Mouse (Mus musculus) heart, embryonic 13.5 days (tissue): ENCODE results near the gene Slc32a1. TPM values are rescaled to one million over a fixed set of nuclear protein-coding genes. Genes with fewer than 3 reads are reported as not detected.

Source experiments
- ATAC-seq: fragments of 200-750 bp; cut with Nextera tagmentation; 2 replicates; pipeline ENCODE4 v1.8.0; 2017; ENCODE audit warnings: moderate TSS enrichment; ENCODE audit not compliant: insufficient number of reproducible peaks, low FRiP score, low TSS enrichment; ENCODE audit errors: extremely low read depth
- H3K27ac ChIP-seq: fragments of 300-500 bp; sonication (generic); replicated peaks from 2 replicates; pipeline ENCODE4 v1.5.1; 2015; ENCODE audit warnings: moderate library complexity, mild to moderate bottlenecking, inconsistent platforms
- H3K27me3 ChIP-seq: fragments of 300-500 bp; sonication (generic); replicated peaks from 2 replicates; pipeline ENCODE4 v1.6.1; 2015; ENCODE audit warnings: mild to moderate bottlenecking, inconsistent platforms
- H3K36me3 ChIP-seq: fragments of 300-500 bp; sonication (generic); 2 replicates; pipeline ENCODE4 v1.6.1; 2015; ENCODE audit warnings: mild to moderate bottlenecking, inconsistent platforms
- H3K4me1 ChIP-seq: fragments of 300-500 bp; sonication (generic); 2 replicates; pipeline ENCODE4 v1.6.1; 2015; ENCODE audit warnings: inconsistent platforms
- H3K4me2 ChIP-seq: fragments of 300-500 bp; sonication (generic); 2 replicates; pipeline ENCODE4 v1.6.1; 2015; ENCODE audit warnings: inconsistent platforms, mild to moderate bottlenecking, moderate library complexity
- H3K4me3 ChIP-seq: fragments of 300-500 bp; sonication (generic); 2 replicates; pipeline ENCODE4 v1.5.1; 2015; ENCODE audit warnings: moderate library complexity, mild to moderate bottlenecking, inconsistent platforms
- H3K9ac ChIP-seq: fragments of 300-500 bp; sonication (generic); 2 replicates; pipeline ENCODE4 v1.6.1; 2015; ENCODE audit warnings: inconsistent platforms, mild to moderate bottlenecking, moderate library complexity
- H3K9me3 ChIP-seq: fragments of 300-500 bp; sonication (generic); 2 replicates; pipeline ENCODE4 v1.6.1; 2016; ENCODE audit warnings: inconsistent platforms
- whole genome bisulfite sequencing: fragments of 180-500 bp; shearing (Covaris S2); methylation state at CpG from one replicate; pipeline ENCODE4 v1.1.7; 2015; ENCODE audit warnings: mixed read lengths; 5-methylcytosine and 5-hydroxymethylcytosine counted together
- polyA plus RNA-seq: library from polyadenylated mRNA; unstranded; fragments of >200 nt; fragmentation: Nextera tagmentation; extraction: Ambion mirVana; gene quantifications from 2 replicates; pipeline ENCODE4 v1.2.1, GENCODE M21; 2015

The Slc32a1 gene
- polyA plus RNA-seq, 1 experiment from 2014 or later, result not detected

- Histone ChIP-seq H3K36me3 (no peaks in the 10 kb centered on the region), H3K27ac (no peak overlapping the region), H3K4me3 (no peak overlapping the region), H3K4me2 (no peak overlapping the region), H3K27me3 (peaks cover 100% of the 10 kb centered on the region), H3K9ac (no peak overlapping the region), H3K4me1 (peaks cover 30% of the 10 kb centered on the region), H3K9me3 (no peaks in the 10 kb centered on the region)
- ATAC-seq, result no peak
- 3% methylated on average over 53 of the region's 53 CpGs for WGBS
Measured at GRCm38 (mm10) chr2:158613541-158614417, 3.2 kb downstream of the Slc32a1 start.

- no peak overlapping the region for H3K27ac ChIP-seq
- WGBS, result 2% methylated on average over 47 of the region's 47 CpGs
- no peak for ATAC-seq
- peak overlapping the region; percentile 26 for H3K4me3 ChIP-seq
- peak overlapping the region; percentile 50 for H3K4me2 ChIP-seq
- no peaks in the 10 kb centered on the region for H3K9me3 ChIP-seq
- H3K36me3 ChIP-seq, result no peaks in the 10 kb centered on the region
- peaks cover 30% of the 10 kb centered on the region for H3K4me1 ChIP-seq
- no peak overlapping the region for H3K9ac ChIP-seq
- H3K27me3 ChIP-seq, result peaks cover 100% of the 10 kb centered on the region
Measured at GRCm38 (mm10) chr2:158614418-158614955, 3.9 kb downstream of the Slc32a1 start.

GRCm38 (mm10) chr2:158615161-158615680 is 4.7 kb downstream of the Slc32a1 start:
- no peaks in the 10 kb centered on the region for H3K9me3 ChIP-seq
- H3K4me1 ChIP-seq, result peaks cover 26% of the 10 kb centered on the region
- 1% methylated on average over 24 of the region's 24 CpGs for WGBS
- H3K27ac ChIP-seq, result no peak overlapping the region
- peak overlapping the region; percentile 50 for H3K4me2 ChIP-seq
- ATAC-seq, result no peak
- H3K27me3 ChIP-seq, result peaks cover 100% of the 10 kb centered on the region
- H3K36me3 ChIP-seq, result no peaks in the 10 kb centered on the region
- H3K9ac ChIP-seq, result no peak overlapping the region
- peak overlapping the region; percentile 26 for H3K4me3 ChIP-seq

GRCm38 (mm10) chr2:158615702-158616101 is 5.1 kb downstream of the Slc32a1 start:
- whole genome bisulfite sequencing, result 7% methylated on average over 13 of the region's 13 CpGs
- Histone ChIP-seq H3K9me3 (no peaks in the 10 kb centered on the region), H3K4me1 (peaks cover 21% of the 10 kb centered on the region), H3K27me3 (peaks cover 100% of the 10 kb centered on the region), H3K36me3 (no peaks in the 10 kb centered on the region), H3K4me2 (no peak overlapping the region), H3K9ac (no peak overlapping the region), H3K4me3 (no peak overlapping the region), H3K27ac (no peak overlapping the region)
- ATAC-seq, result no peak

GRCm38 (mm10) chr2:158616296-158616695 is 5.7 kb downstream of the Slc32a1 start:
- ATAC-seq, result no peak
- no peak overlapping the region for H3K4me2 ChIP-seq

GRCm38 (mm10) chr2:158616790-158617189 is 6.2 kb downstream of the Slc32a1 start:
- Histone ChIP-seq H3K27ac (no peak overlapping the region), H3K9ac (no peak overlapping the region), H3K36me3 (no peaks in the 10 kb centered on the region), H3K27me3 (peaks cover 100% of the 10 kb centered on the region), H3K4me3 (no peak overlapping the region), H3K4me1 (peaks cover 17% of the 10 kb centered on the region), H3K4me2 (no peak overlapping the region), H3K9me3 (no peaks in the 10 kb centered on the region)
- WGBS, result 6% methylated on average over 11 of the region's 11 CpGs
- no peak for ATAC-seq

More at GRCm38 (mm10) chr2:158616296-158616695, 5.7 kb downstream of the Slc32a1 start:
- H3K27me3 ChIP-seq, result peaks cover 100% of the 10 kb centered on the region
- H3K4me3 ChIP-seq, result no peak overlapping the region
- under 1% methylated on average over 12 of the region's 12 CpGs for WGBS
- no peaks in the 10 kb centered on the region for H3K36me3 ChIP-seq
- H3K9ac ChIP-seq, result no peak overlapping the region
- no peak overlapping the region for H3K27ac ChIP-seq
- peaks cover 17% of the 10 kb centered on the region for H3K4me1 ChIP-seq
- H3K9me3 ChIP-seq, result no peaks in the 10 kb centered on the region

GRCm38 (mm10) chr2:158624718-158625222 is 14.2 kb downstream of the Slc32a1 start, which contains the start of gene Actr5:
Gene Actr5, plus strand, starts transcription at chr2:158624888.
- Histone ChIP-seq H3K4me1 (peaks cover 12% of the 10 kb centered on the region), H3K27me3 (peaks cover 31% of the 10 kb centered on the region), H3K9me3 (no peaks in the 10 kb centered on the region), H3K27ac (peak within 1 kb of the TSS; percentile 89), H3K36me3 (peaks cover 27% of the 10 kb centered on the region), H3K9ac (peak within 1 kb of the TSS; percentile 93), H3K4me3 (peak within 1 kb of the TSS; percentile 97), H3K4me2 (peak within 1 kb of the TSS; percentile 94)
- ATAC-seq, result peak; percentile 91
- WGBS, result under 1% methylated on average over 39 of the region's 39 CpGs

GRCm38 (mm10) chr2:158625231-158625630 is 14.7 kb downstream of the Slc32a1 start:
- peak overlapping the region; percentile 89 for H3K27ac ChIP-seq
- H3K9ac ChIP-seq, result peak overlapping the region; percentile 93
- 0% methylated on average over 44 of the region's 44 CpGs for WGBS
- peak; percentile 66 for ATAC-seq
- peaks cover 31% of the 10 kb centered on the region for H3K36me3 ChIP-seq
- H3K9me3 ChIP-seq, result no peaks in the 10 kb centered on the region
- H3K27me3 ChIP-seq, result peaks cover 26% of the 10 kb centered on the region
- H3K4me1 ChIP-seq, result peaks cover 12% of the 10 kb centered on the region
- H3K4me3 ChIP-seq, result peak overlapping the region; percentile 97
- peak overlapping the region; percentile 94 for H3K4me2 ChIP-seq

GRCm38 (mm10) chr2:158625697-158626096 is 15.1 kb downstream of the Slc32a1 start:
- peaks cover 21% of the 10 kb centered on the region for H3K27me3 ChIP-seq
- no peak for ATAC-seq
- H3K36me3 ChIP-seq, result peaks cover 36% of the 10 kb centered on the region
- peak overlapping the region; percentile 93 for H3K9ac ChIP-seq
- peak overlapping the region; percentile 94 for H3K4me2 ChIP-seq
- H3K4me1 ChIP-seq, result peaks cover 12% of the 10 kb centered on the region
- peak overlapping the region; percentile 97 for H3K4me3 ChIP-seq
- H3K9me3 ChIP-seq, result no peaks in the 10 kb centered on the region
- WGBS, result 27% methylated on average over 8 of the region's 8 CpGs
- H3K27ac ChIP-seq, result no peak overlapping the region

- Histone ChIP-seq H3K4me2 (no peak overlapping the region), H3K27ac (no peak overlapping the region), H3K27me3 (no peaks in the 10 kb centered on the region), H3K9ac (no peak overlapping the region), H3K36me3 (peaks cover 67% of the 10 kb centered on the region), H3K4me3 (no peak overlapping the region), H3K9me3 (no peaks in the 10 kb centered on the region), H3K4me1 (peaks cover 12% of the 10 kb centered on the region)
- no peak for ATAC-seq
- 70% methylated on average over 3 of the region's 3 CpGs for WGBS
Measured at GRCm38 (mm10) chr2:158628858-158629257, 18.3 kb downstream of the Slc32a1 start.

- H3K9me3 ChIP-seq, result no peaks in the 10 kb centered on the region
- 64% methylated on average over 1 of the region's 1 CpGs for WGBS
- H3K4me2 ChIP-seq, result no peak overlapping the region
- H3K4me3 ChIP-seq, result no peak overlapping the region
- no peaks in the 10 kb centered on the region for H3K27me3 ChIP-seq
- no peak overlapping the region for H3K27ac ChIP-seq
- peaks cover 70% of the 10 kb centered on the region for H3K36me3 ChIP-seq
- peaks cover 12% of the 10 kb centered on the region for H3K4me1 ChIP-seq
- no peak for ATAC-seq
- no peak overlapping the region for H3K9ac ChIP-seq
Measured at GRCm38 (mm10) chr2:158629414-158629813, 18.8 kb downstream of the Slc32a1 start.
